Mouse (Mus musculus) cerebellum, postnatal 10 days (tissue): ENCODE data around the gene Plekhm2.

Experiments
- DNase-seq, 2 experiments: peaks; one replicate each; pipeline ENCODE4 v3.0.0; 2021; ENCODE audit warnings: mixed read lengths in 2 of 2

The Plekhm2 gene

GRCm38 (mm10) chr4:141630021-141630420 lies 34.7 kb downstream of the Plekhm2 start:
- DNase-seq: no peak

GRCm38 (mm10) chr4:141628661-141629060 lies 36.0 kb downstream of the Plekhm2 start:
- no peak for DNase-seq

DNA sequence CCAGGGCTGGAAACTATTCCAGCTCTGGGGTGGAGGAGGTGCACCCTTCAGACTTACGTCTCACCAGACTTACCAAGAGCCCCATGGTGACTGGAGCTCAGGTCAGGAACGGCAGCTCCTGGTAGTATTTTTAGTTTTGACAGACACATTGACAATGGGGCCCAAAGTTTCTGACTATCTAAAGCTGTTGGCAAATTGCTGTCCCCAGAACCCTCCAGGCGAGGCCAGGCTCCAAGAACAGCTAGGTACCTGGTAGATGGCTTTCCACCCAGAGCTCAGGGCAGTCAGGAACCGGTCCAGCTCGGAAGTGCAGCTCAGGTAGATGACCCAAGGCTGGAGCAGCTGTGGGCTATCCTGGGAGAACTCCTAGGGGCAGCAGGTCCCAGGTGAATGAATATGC lies 37.2 kb downstream of the Plekhm2 start:
- DNase-seq: no peak

GRCm38 (mm10) chr4:141625774-141626550 lies 38.7 kb downstream of the Plekhm2 start:
- no peak for DNase-seq

GRCm38 (mm10) chr4:141624983-141625773 lies 39.5 kb downstream of the Plekhm2 start:
- no peak for DNase-seq

DNA sequence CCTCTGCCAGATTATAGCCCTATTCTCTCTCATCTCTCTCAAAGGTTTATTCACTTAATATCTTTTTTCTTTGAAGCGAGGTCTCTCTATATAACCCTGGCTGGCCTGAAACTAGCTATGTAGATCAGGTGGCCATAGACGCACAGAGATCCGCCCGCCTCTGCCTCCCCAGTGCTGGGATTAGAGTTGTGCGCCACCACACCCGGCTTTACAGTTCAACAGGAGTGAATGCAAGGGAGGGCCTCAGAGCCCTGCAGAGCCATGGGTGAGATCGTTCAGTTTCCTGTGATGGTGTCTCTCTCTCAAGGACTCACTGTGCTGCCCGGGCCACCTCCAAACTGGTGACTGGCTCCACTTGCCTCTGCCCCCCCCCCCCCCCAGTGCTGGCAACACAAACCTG lies 40.6 kb downstream of the Plekhm2 start:
- no peak for DNase-seq

- DNase-seq: peak; percentile 47 to 59
Observed at GRCm38 (mm10) chr4:141623666-141624065, 41.0 kb downstream of the Plekhm2 start, which contains the start of gene Slc25a34. Gene Slc25a34, minus strand, starts transcription at chr4:141623821.

GRCm38 (mm10) chr4:141623037-141623436 lies 41.7 kb downstream of the Plekhm2 start:
- DNase-seq: no peak

DNA sequence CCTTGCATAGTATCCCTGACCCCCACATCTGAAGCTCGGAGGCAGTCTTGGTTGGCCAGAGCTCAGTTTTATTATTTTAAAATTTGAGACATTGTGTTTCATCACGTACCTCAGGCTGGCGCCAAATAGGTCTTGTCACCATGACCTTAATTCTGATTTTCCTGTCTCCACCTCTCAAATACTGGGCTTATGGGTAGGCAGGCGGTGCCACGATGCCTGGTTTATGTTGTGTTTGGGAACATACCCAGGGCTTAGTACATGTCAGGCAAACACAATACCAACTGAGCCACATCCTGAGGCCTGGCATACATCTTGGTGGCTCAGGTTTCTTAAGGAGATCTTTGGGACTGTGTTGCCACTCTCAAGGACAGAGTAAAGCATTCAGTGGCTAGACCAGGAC lies 42.1 kb downstream of the Plekhm2 start:
- no peak for DNase-seq

DNA sequence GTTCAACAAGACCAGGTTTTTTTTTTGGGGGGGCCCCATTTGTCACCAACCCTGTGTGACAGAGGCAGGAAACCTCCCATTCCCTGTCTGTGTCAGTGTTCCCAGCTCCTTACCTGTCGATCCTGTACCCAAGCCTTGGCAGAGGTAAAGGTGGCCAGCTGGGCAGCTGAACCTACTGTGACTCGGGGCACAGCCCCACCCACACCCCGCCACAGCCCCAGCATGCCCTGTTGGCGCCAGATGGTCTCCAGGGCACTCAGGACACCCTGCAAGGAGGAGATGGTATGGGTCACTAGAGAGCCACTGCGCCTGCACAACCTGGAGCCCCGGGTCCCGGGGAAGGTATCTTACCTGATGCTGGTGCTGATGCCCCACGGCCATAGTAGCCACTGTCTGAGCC lies 42.6 kb downstream of the Plekhm2 start:
- no peak for DNase-seq

- no peak for DNase-seq
Observed at GRCm38 (mm10) chr4:141621297-141621696, 43.4 kb downstream of the Plekhm2 start.

DNA sequence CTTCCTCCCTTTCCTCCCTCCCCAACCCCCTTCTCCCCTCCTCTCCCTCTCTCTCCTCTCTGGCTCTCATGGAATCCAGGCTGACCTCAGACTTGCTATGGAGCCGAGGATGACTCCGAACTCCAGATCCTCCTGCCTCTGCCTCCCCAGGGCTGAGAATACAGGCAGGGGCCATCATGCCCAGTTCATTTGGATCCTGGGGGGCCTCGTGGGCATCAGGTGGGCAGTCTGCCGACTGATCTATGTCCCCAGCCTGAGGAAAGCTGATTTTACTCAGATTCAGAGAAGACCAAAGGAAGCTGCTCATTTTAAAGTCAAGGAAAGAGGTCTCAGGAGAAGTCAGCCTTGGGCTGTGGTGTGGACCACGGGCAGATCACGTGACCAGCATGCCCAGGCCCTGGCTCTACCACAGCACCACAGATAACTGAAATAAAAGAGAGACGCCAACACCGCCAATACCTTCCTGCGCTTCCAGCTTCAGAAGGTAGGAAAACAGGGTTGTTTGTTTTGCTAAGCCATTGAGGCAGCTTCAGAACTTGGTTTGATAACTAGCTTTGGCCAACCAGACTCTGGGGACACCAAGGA lies 45.3 kb downstream of the Plekhm2 start:
- no peak for DNase-seq

GRCm38 (mm10) chr4:141618565-141619243 lies 46.0 kb downstream of the Plekhm2 start, which contains the start of gene Tmem82:
Gene Tmem82, minus strand, starts transcription at chr4:141618633.
- DNase-seq: peak; percentile 83 to 84

- no peak for DNase-seq
Observed at GRCm38 (mm10) chr4:141617863-141618564, 46.7 kb downstream of the Plekhm2 start.

DNA sequence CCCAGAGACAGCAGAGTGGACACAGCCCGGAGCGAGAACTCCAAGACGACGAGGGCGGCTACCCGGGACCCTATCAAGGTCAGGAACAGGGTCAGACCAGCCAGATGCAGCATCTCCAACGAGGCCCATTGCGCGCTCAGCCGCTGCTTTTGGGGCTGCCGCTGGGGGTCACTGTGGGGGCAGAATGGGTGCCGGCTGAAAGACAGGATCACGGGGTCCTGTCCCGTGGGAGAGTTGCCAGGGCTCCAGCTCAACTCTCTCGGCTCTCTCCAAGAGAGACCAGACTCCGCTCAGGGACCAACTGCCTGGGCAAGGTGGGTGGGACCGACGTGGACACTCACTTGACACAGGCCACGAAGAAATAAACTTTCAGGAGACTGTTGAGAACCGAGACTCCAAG lies 47.4 kb downstream of the Plekhm2 start:
- peak; percentile 79 to 80 for DNase-seq

DNA sequence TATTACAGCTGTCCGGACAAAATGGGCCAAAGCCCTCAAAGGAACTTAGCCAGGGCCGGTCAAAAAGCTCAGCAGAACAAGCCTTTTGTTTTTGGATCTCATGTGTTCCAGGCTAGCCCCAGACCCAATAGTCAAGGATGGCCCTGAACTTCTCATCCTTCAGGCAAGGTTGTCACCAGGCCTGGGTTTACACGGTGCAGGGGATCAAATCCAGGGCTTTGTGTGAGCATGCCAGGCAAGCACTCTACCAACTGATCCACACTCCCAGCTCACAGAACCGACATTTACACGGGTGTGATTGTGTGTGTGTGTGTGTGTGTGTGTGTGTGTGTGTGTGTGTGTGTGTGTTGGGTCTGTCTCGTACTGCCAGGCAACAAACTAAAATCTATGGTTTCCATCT lies 47.9 kb downstream of the Plekhm2 start:
- DNase-seq: no peak

- peak; percentile 78 to 80 for DNase-seq
Observed at GRCm38 (mm10) chr4:141614946-141615345, 49.8 kb downstream of the Plekhm2 start.

DNA sequence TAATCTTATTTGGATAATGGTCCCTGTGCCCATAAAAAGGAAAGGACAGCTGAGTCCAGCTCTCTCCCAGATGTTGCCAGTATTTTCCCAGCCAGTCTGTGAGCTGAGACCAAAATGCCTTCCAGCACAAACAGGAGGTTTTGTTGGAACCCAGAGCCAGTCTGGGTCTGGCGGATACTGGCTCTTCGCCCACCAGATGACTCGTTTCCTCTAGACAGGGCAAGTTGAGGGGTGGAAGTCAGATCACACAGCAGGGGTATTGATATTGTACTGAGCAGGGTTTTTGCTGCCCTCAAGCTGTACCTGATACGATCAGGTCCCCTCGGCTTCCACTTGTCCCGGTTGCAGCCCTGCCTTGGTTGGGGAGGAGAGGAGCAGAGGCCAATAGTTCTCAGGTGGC lies 55.2 kb downstream of the Plekhm2 start:
- peak in 1 of 2 experiments; percentile 55 for DNase-seq

DNA sequence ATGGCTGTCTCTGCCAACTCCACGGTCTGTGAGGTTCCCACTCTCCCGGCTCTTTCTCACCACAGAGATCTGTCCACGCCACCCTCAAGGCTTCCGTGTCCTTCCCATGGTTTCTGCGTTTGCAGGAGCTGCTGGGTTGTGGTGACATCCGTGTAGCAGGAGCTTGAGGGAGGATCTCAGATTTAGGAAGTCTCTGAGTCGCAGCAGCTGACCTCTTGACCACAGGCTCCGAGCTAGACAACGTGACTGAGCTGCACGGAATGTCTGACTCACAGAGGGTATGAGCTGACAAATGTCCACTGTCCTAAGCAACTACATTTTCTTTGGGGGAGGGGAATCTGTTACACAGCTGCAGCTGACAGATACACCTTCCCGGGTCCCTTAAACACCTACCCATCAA lies 58.8 kb downstream of the Plekhm2 start, which contains the start of gene Fblim1:
Fblim1 (minus strand) TSS at position 236 of the 400 bp plus-strand sequence.
- no peak for DNase-seq

DNA sequence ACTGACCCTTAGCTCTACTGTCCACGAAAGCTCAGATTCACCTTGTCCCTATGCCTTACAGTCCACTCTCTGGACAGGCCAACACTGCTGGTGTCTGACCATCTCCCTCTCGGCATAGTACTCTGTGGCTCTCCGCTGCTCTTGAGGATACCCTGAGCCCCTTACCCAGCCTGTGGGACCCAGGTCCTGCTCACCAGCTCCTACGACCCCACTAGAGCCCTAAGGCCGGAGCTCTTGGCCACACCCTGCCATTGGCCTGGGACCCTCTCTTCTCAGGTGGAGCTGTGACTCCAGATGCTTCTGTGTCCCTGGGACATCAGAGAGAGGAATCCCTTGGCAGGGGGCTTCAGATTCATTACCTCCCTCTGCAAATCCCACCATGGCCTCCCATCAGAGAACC lies 59.3 kb downstream of the Plekhm2 start:
- DNase-seq: no peak

DNA sequence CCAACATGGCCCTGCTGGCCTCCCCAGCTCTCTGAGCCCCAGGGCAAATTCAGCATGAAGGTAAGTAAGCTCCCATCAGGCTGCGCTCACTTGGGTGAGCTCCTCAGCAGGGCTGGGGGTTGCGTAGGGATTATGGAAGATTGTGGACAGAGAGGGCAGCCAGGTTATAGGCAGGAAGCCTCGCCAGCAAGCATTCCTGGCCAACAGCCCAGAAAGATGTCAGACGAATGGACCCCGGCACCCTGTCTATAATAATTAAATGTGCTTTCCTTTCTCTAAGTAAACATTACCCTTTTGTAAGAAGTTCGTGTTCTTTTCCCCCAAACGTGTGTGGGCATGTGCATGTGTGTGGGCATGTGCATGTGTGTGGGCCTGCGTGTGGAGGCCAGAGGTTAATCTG lies 60.2 kb downstream of the Plekhm2 start:
- peak in 1 of 2 experiments; percentile 49 for DNase-seq

- no peak for DNase-seq
Observed at GRCm38 (mm10) chr4:141603921-141604320, 60.8 kb downstream of the Plekhm2 start.
